Comparison of ENCODE assay signal across 11 mouse cellular contexts in genomic region chr10:11198346-11198745, GRCm38 (mm10). TPM values are rescaled to one million over a fixed set of nuclear protein-coding genes. Genes with fewer than 3 reads are reported as not detected.
DNase-seq lines count a peak whose midpoint lies in the region; ATAC-seq and TF ChIP-seq lines count a peak whose summit lies in the region.
"Had no signal": no experiment of that assay in that cellular context is flagged by ENCODE, and none has a peak within 500 bp of the region (broad histone marks: within the 10 kb centered on the region; RNA-seq: fewer than 3 reads in every experiment).

No protein-coding gene starts in this region.

- no peak for TF ChIP-seq CTCF in C2C12 (IDR thresholded peaks at IDR 0.05; ENCODE audit: control insufficient read depth, insufficient read depth, insufficient read length)

- no peak for DNase-seq in frontal cortex, postnatal 25 days (ENCODE audit: low spot score in 2 of 2)
- peak; percentile 13 for DNase-seq in adrenal gland, postnatal 25 days
- peak; percentile 25 to 79 for DNase-seq in layer of hippocampus, adult 18-20 months (ENCODE audit: low spot score in 2 of 2)
- no peak for DNase-seq in right cerebral cortex, postnatal 36 days (ENCODE audit: low spot score in 2 of 2)
- no peak for DNase-seq in kidney, adult 18-20 months
- DNase-seq: kidney, adult 9 months had no signal

- peaks cover 2% of the 10 kb centered on the region for H3K79me3 ChIP-seq in C2C12 (ENCODE audit: low read depth)

- no peaks in the 10 kb centered on the region for H3K79me2 ChIP-seq in C2C12 (ENCODE audit: control insufficient read depth, insufficient read depth)

- peak; percentile 27; the same call in 1 of the 2 replicates for ATAC-seq in frontal cortex, adult (ENCODE audit: low TSS enrichment)
- ATAC-seq in erythroblast, adult 5-6 weeks (replicated peaks; ENCODE audit: low FRiP score, poor library complexity, severe bottlenecking), result no peak
- ATAC-seq: liver, embryonic 12.5 days had no signal

- no peak overlapping the region for H3ac ChIP-seq in C2C12 (ENCODE audit: control insufficient read depth, insufficient read length, low read depth)

- peaks cover 66% of the 10 kb centered on the region for H3K36me3 ChIP-seq in C2C12 (ENCODE audit: control insufficient read depth, insufficient read depth)

- H3K4me3 ChIP-seq in C2C12 (ENCODE audit: insufficient read depth, poor library complexity, severe bottlenecking), result no peak overlapping the region
- H3K4me3 ChIP-seq: liver, embryonic 12.5 days had no signal

- no peaks in the 10 kb centered on the region for H3K27me3 ChIP-seq in C2C12 (ENCODE audit: control insufficient read depth, insufficient read depth, insufficient read length)
- H3K27me3 ChIP-seq: CH12.LX; liver, embryonic 12.5 days had no signal

TF ChIP-seq in C2C12, 6 proteins besides CTCF, POLR2A, EP300 and RAD21:
- TF ChIP-seq USF1 (IDR thresholded peaks at IDR 0.05; ENCODE audit: low read depth) (no peak), FOSL1 (IDR thresholded peaks at IDR 0.05; ENCODE audit: insufficient read depth, low read length, poor library complexity, severe bottlenecking) (no peak), MYOG (IDR thresholded peaks at IDR 0.05; ENCODE audit: control insufficient read depth, extremely low read depth, insufficient read length) (no peak), MYOD1 (IDR thresholded peaks at IDR 0.05; ENCODE audit: control insufficient read depth, insufficient read length, low read depth) (peak; percentile 17), CEBPB (IDR thresholded peaks at IDR 0.05; ENCODE audit: low read depth) (no peak), MAX (IDR thresholded peaks at IDR 0.05) (peak; percentile 61)

RNA-seq across cellular contexts. Expression of gene Shprh, which starts 49.1 kb away (rescaled TPM):
- polyA plus RNA-seq in C2C12 (2012; fragmentation: generic; extraction: Trizol), result 1.7 TPM
- total RNA-seq in adrenal gland, postnatal 25 days (2021), result 26.5 and 28.9 TPM in 2 replicates
- 10 to 100 TPM; 37.2 to 37.8 TPM for total RNA-seq in layer of hippocampus, adult 18-20 months (2021)
- 2.9 and 7.5 TPM in 2 replicates for total RNA-seq in erythroblast, adult 5-6 weeks (2015; ENCODE audit: low replicate concordance)
- total RNA-seq in erythroblast, adult 5-6 weeks (2017; ENCODE audit: low replicate concordance), result 6.8 TPM in 2 replicates

Comparison
In these comparisons a context has a peak if more than half of its experiments do, and no peak if none do; other contexts are left out.
1. DNase-seq: peak in adrenal gland, postnatal 25 days (single experiment) and layer of hippocampus, adult 18-20 months (2 of 2); none in frontal cortex, postnatal 25 days (0 of 2), right cerebral cortex, postnatal 36 days (0 of 2) and kidney, adult 18-20 months (single experiment).